Mouse (Mus musculus): ENCODE measurements around the gene Shisa6.

The Shisa6 gene

GRCm38 (mm10) chr11:66525371-66526045, at the start of gene Shisa6:
Gene Shisa6, minus strand, starts transcription at chr11:66525964.
- no peak for DNase-seq

- no peak for DNase-seq
Measured at GRCm38 (mm10) chr11:66573888-66574287, 48.1 kb upstream of the Shisa6 start.

GRCm38 (mm10) chr11:66569045-66569444, 43.3 kb upstream of the Shisa6 start:
- no peak for DNase-seq

GRCm38 (mm10) chr11:66568386-66568791, 42.6 kb upstream of the Shisa6 start:
- no peak for DNase-seq

- DNase-seq = no peak
Measured at GRCm38 (mm10) chr11:66567382-66567781, 41.6 kb upstream of the Shisa6 start.

GRCm38 (mm10) chr11:66562274-66562673, 36.5 kb upstream of the Shisa6 start:
- DNase-seq = no peak

GRCm38 (mm10) chr11:66537820-66538219, 12.1 kb upstream of the Shisa6 start:
- DNase-seq = no peak

GRCm38 (mm10) chr11:66535866-66536265, 10.1 kb upstream of the Shisa6 start:
- DNase-seq = no peak

- no peak for DNase-seq
Measured at GRCm38 (mm10) chr11:66535156-66535555, 9.4 kb upstream of the Shisa6 start.

GRCm38 (mm10) chr11:66534291-66534690, 8.5 kb upstream of the Shisa6 start:
- no peak for DNase-seq

GRCm38 (mm10) chr11:66528146-66528545, 2.4 kb upstream of the Shisa6 start:
- no peak for DNase-seq

- no peak for DNase-seq
Measured at GRCm38 (mm10) chr11:66527343-66527742, 1.6 kb upstream of the Shisa6 start.

GRCm38 (mm10) chr11:66526981-66527320, 1.2 kb upstream of the Shisa6 start:
- DNase-seq = no peak

GRCm38 (mm10) chr11:66526046-66526980, 549 bp upstream of the Shisa6 start:
- DNase-seq = no peak

- DNase-seq = no peak
Measured at GRCm38 (mm10) chr11:66524251-66524650, 1.5 kb downstream of the Shisa6 start.

GRCm38 (mm10) chr11:66522376-66522775, 3.4 kb downstream of the Shisa6 start:
- no peak for DNase-seq

GRCm38 (mm10) chr11:66519386-66519785, 6.4 kb downstream of the Shisa6 start:
- DNase-seq = peak; percentile 13

GRCm38 (mm10) chr11:66514346-66514745, 11.4 kb downstream of the Shisa6 start:
- DNase-seq = no peak

GRCm38 (mm10) chr11:66500951-66501350, 24.8 kb downstream of the Shisa6 start:
- no peak for DNase-seq

- DNase-seq = no peak
Measured at GRCm38 (mm10) chr11:66498857-66499445, 26.8 kb downstream of the Shisa6 start.

GRCm38 (mm10) chr11:66496235-66496634, 29.5 kb downstream of the Shisa6 start:
- no peak for DNase-seq

GRCm38 (mm10) chr11:66494391-66494790, 31.4 kb downstream of the Shisa6 start:
- DNase-seq = no peak

GRCm38 (mm10) chr11:66487765-66488164, 38.0 kb downstream of the Shisa6 start:
- no peak for DNase-seq

GRCm38 (mm10) chr11:66482501-66482900, 43.3 kb downstream of the Shisa6 start:
- no peak for DNase-seq
